Mouse (Mus musculus): ENCODE data around the gene Epha2. TPM values are rescaled to one million over a fixed set of nuclear protein-coding genes. Genes with fewer than 3 reads are reported as not detected.

Gene Epha2
- total and polyA plus RNA-seq, 2 experiments from 2014 or later, result 0.39 to 1.4 TPM

DNA sequence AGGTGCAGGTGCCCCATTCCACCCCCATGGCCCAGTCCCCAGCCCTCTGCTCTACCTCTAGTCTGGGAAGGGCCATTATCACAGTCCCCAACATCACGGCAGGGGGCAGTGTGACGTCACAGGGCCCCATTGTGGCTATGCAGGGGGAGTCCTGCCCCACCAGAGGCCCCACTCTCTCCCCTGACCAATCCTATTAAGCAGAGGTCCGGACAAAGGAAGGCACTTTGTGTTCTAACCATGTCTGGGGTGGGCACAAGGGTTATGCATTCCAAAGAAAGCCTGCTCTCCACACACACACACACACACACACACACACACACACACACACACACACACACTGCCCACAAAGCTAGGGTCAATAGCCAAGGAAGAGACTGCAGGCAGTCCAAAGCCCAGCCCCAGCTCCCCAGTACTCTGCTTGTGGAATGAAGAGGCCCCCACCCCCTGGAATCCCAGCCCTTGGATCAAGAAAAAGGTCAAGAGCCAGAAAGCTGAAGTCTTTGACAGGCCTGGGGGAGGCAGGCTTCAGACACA, 34.3 kb downstream of the Epha2 start:
- H3K4me2 ChIP-seq (ENCODE audit: low read depth), result no peak overlapping the region
- no peaks in the 10 kb centered on the region for H3K9me3 ChIP-seq (ENCODE audit: low read length)
- TF ChIP-seq CTCF (IDR thresholded peaks at IDR 0.05; ENCODE audit: low read depth), result no peak
- no peaks in the 10 kb centered on the region for H3K36me3 ChIP-seq (ENCODE audit: insufficient read depth)
- no peaks in the 10 kb centered on the region for H3K27me3 ChIP-seq (ENCODE audit: insufficient read depth, low read length)
- DNase-seq, result no peak
- H3K27ac ChIP-seq (ENCODE audit: low read depth, low read length), result no peak overlapping the region
- H3K4me1 ChIP-seq (ENCODE audit: insufficient read depth), result no peaks in the 10 kb centered on the region
- peak; percentile 83 for ATAC-seq
- no peak overlapping the region for H3K9ac ChIP-seq
- WGBS, result 5% methylated on average over 3 of the region's 3 CpGs
- no peak overlapping the region for H3K4me3 ChIP-seq (ENCODE audit: low read depth, low read length)

- ATAC-seq, result peak; percentile 16; the same call in 1 of the 2 replicates
- Histone ChIP-seq H3K4me1 (ENCODE audit: insufficient read depth) (no peaks in the 10 kb centered on the region), H3K36me3 (ENCODE audit: insufficient read depth) (no peaks in the 10 kb centered on the region), H3K27me3 (ENCODE audit: insufficient read depth, low read length) (no peaks in the 10 kb centered on the region), H3K9ac (no peak overlapping the region), H3K27ac (ENCODE audit: low read depth, low read length) (no peak overlapping the region), H3K9me3 (ENCODE audit: low read length) (no peaks in the 10 kb centered on the region), H3K4me3 (ENCODE audit: low read depth, low read length) (no peak overlapping the region), H3K4me2 (ENCODE audit: low read depth) (no peak overlapping the region)
- TF ChIP-seq CTCF (IDR thresholded peaks at IDR 0.05; ENCODE audit: low read depth), result no peak
- 31% methylated on average over 6 of the region's 6 CpGs for WGBS
- DNase-seq, result no peak
Observed at GRCm38 (mm10) chr4:141336196-141336595, 35.2 kb downstream of the Epha2 start.

GRCm38 (mm10) chr4:141337986-141338385, 36.9 kb downstream of the Epha2 start:
- no peaks in the 10 kb centered on the region for H3K27me3 ChIP-seq (ENCODE audit: insufficient read depth, low read length)
- DNase-seq (no peak), ATAC-seq (no peak)
- WGBS, result 52% methylated on average over 6 of the region's 6 CpGs
- TF ChIP-seq CTCF (IDR thresholded peaks at IDR 0.05; ENCODE audit: low read depth), result no peak
- H3K9ac ChIP-seq, result no peak overlapping the region
- H3K4me1 ChIP-seq (ENCODE audit: insufficient read depth), result no peaks in the 10 kb centered on the region
- no peak overlapping the region for H3K27ac ChIP-seq (ENCODE audit: low read depth, low read length)
- H3K4me2 ChIP-seq (ENCODE audit: low read depth), result no peak overlapping the region
- no peaks in the 10 kb centered on the region for H3K9me3 ChIP-seq (ENCODE audit: low read length)
- H3K36me3 ChIP-seq (ENCODE audit: insufficient read depth), result no peaks in the 10 kb centered on the region
- H3K4me3 ChIP-seq (ENCODE audit: low read depth, low read length), result no peak overlapping the region

DNA sequence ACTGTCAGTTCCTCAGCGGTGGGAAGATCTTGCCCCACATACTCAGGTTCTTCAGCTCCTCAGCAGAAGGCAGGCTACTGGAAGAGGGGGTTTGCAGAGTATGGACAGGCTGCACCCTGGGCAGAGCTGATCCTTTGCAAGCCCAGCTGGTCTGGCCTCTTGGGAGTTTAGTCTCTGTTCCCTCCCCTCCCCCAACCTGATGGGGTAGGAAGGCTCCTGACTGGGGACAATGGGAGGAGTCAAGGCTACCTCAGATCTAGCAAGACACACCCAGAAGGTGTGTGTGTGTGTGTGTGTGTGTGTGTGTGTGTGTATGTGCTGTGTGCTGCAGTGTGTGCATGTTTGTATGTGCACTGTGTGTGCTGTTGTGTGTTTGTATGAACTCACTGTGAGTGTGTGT, 37.8 kb downstream of the Epha2 start:
- no peaks in the 10 kb centered on the region for H3K36me3 ChIP-seq (ENCODE audit: insufficient read depth)
- no peak for DNase-seq

GRCm38 (mm10) chr4:141341477-141341876, 40.4 kb downstream of the Epha2 start:
- Histone ChIP-seq H3K27me3 (ENCODE audit: insufficient read depth, low read length) (no peaks in the 10 kb centered on the region), H3K9ac (no peak overlapping the region), H3K9me3 (ENCODE audit: low read length) (no peaks in the 10 kb centered on the region), H3K27ac (ENCODE audit: low read depth, low read length) (no peak overlapping the region), H3K4me3 (ENCODE audit: low read depth, low read length) (no peak overlapping the region), H3K4me2 (ENCODE audit: low read depth) (no peak overlapping the region), H3K36me3 (ENCODE audit: insufficient read depth) (no peaks in the 10 kb centered on the region), H3K4me1 (ENCODE audit: insufficient read depth) (no peaks in the 10 kb centered on the region)
- DNase-seq (no peak), ATAC-seq (no peak)
- 69% methylated on average over 7 of the region's 7 CpGs for WGBS
- TF ChIP-seq CTCF (IDR thresholded peaks at IDR 0.05; ENCODE audit: low read depth), result no peak

More for the DNA sequence above, 37.8 kb downstream of the Epha2 start:
- 28% methylated on average over 1 of the region's 1 CpGs for WGBS
- Histone ChIP-seq H3K4me2 (ENCODE audit: low read depth) (no peak overlapping the region), H3K27ac (ENCODE audit: low read depth, low read length) (no peak overlapping the region), H3K27me3 (ENCODE audit: insufficient read depth, low read length) (no peaks in the 10 kb centered on the region), H3K9me3 (ENCODE audit: low read length) (no peaks in the 10 kb centered on the region), H3K4me3 (ENCODE audit: low read depth, low read length) (no peak overlapping the region), H3K4me1 (ENCODE audit: insufficient read depth) (no peaks in the 10 kb centered on the region), H3K9ac (no peak overlapping the region)
- no peak for ATAC-seq
- TF ChIP-seq CTCF (IDR thresholded peaks at IDR 0.05; ENCODE audit: low read depth), result no peak

GRCm38 (mm10) chr4:141343515-141343914, 42.5 kb downstream of the Epha2 start:
- ATAC-seq (peak; percentile 12; the same call in 1 of the 2 replicates), DNase-seq (no peak)
- no peak for TF ChIP-seq CTCF (IDR thresholded peaks at IDR 0.05; ENCODE audit: low read depth)
- H3K9ac ChIP-seq, result no peak overlapping the region
- H3K4me2 ChIP-seq (ENCODE audit: low read depth), result no peak overlapping the region
- no peaks in the 10 kb centered on the region for H3K9me3 ChIP-seq (ENCODE audit: low read length)
- 55% methylated on average over 7 of the region's 7 CpGs for WGBS
- no peak overlapping the region for H3K27ac ChIP-seq (ENCODE audit: low read depth, low read length)
- no peaks in the 10 kb centered on the region for H3K27me3 ChIP-seq (ENCODE audit: insufficient read depth, low read length)
- no peak overlapping the region for H3K4me3 ChIP-seq (ENCODE audit: low read depth, low read length)
- H3K4me1 ChIP-seq (ENCODE audit: insufficient read depth), result no peaks in the 10 kb centered on the region
- H3K36me3 ChIP-seq (ENCODE audit: insufficient read depth), result no peaks in the 10 kb centered on the region

- Histone ChIP-seq H3K36me3 (ENCODE audit: insufficient read depth) (no peaks in the 10 kb centered on the region), H3K4me3 (ENCODE audit: low read depth, low read length) (no peak overlapping the region), H3K27ac (ENCODE audit: low read depth, low read length) (no peak overlapping the region), H3K9me3 (ENCODE audit: low read length) (no peaks in the 10 kb centered on the region), H3K4me1 (ENCODE audit: insufficient read depth) (no peaks in the 10 kb centered on the region), H3K4me2 (ENCODE audit: low read depth) (no peak overlapping the region), H3K27me3 (ENCODE audit: insufficient read depth, low read length) (no peaks in the 10 kb centered on the region), H3K9ac (no peak overlapping the region)
- WGBS, result 94% methylated on average over 12 of the region's 12 CpGs
- ATAC-seq, result no peak
- no peak for DNase-seq
- TF ChIP-seq CTCF (IDR thresholded peaks at IDR 0.05; ENCODE audit: low read depth), result no peak
Observed at GRCm38 (mm10) chr4:141345219-141345618, 44.2 kb downstream of the Epha2 start.

Data from forebrain, postnatal 0 days (tissue).